Mouse (Mus musculus) heart, embryonic 11.5 days (tissue): Measurements from ENCODE around the gene Ccdc88c. TPM values are rescaled to one million over a fixed set of nuclear protein-coding genes. Genes with fewer than 3 reads are reported as not detected.

ENCODE experiments used
- microRNA counts: library from miRNA; unstranded; fragments of <30 nt; microRNA quantifications from one replicate; lab custom pipeline; 2015
- microRNA-seq: library from miRNA; unstranded; fragments of <30 nt; microRNA quantifications from one replicate; pipeline ENCODE4, GENCODE M21; 2016; ENCODE audit warnings: borderline number of aligned reads
- polyA plus RNA-seq: library from polyadenylated mRNA; unstranded; fragments of >200 nt; fragmentation: Nextera tagmentation; extraction: Ambion mirVana; gene quantifications from 2 replicates; pipeline ENCODE4 v1.2.1, GENCODE M21; 2014

The Ccdc88c gene
- polyA plus RNA-seq, 1 experiment from 2014 or later = 3.1 TPM

MicroRNA genes within 50 kb of the gene (microRNA counts, 519-probe panel; counts per million panel counts)
- microRNA mmu-miR-1190 (lab: Ali Mortazavi, UCI) = 32.2 counts per million

Small RNA genes within 50 kb of the gene (microRNA-seq; reads per million reads assigned to microRNA genes)
- gene Mir1190 = not detected

Other genes with a start within 250 kb of the Ccdc88c start
- gene Dglucy, start 250.0 kb downstream of the Ccdc88c start, polyA plus RNA-seq = 1.6 and 2.0 TPM in 2 replicates
- 3.2 and 4.2 TPM in 2 replicates for gene Gpr68, start 120.9 kb downstream of the Ccdc88c start, polyA plus RNA-seq
- 36.2 and 39.1 TPM in 2 replicates for gene Ppp4r3a, start 54.6 kb upstream of the Ccdc88c start, polyA plus RNA-seq